Mouse (Mus musculus) lung, adult 2 months (tissue): Measurements from ENCODE around the gene Stra6l. TPM values are rescaled to one million over a fixed set of nuclear protein-coding genes. Genes with fewer than 3 reads are reported as not detected.

Experiments used
- DNase-seq: peaks from one replicate; pipeline ENCODE4 v3.0.0; 2022
- H3K4me1 ChIP-seq: fragments of 200-500 bp; 2 replicates; pipeline ENCODE4 v1.6.1; 2011; ENCODE audit warnings: low read length; ENCODE audit not compliant: control insufficient read depth, insufficient read depth
- H3K4me3 ChIP-seq: fragments of 200-500 bp; replicated peaks from 2 replicates; pipeline ENCODE3; 2011; ENCODE audit warnings: low read depth, mild to moderate bottlenecking, control low read depth, low read length; ENCODE audit errors: extremely low read depth
- CTCF ChIP-seq: fragments of 200-500 bp; IDR thresholded peaks from 2 replicates; pipeline ENCODE4 v1.5.1; 2011; ENCODE audit warnings: mild to moderate bottlenecking, low read length, control low read depth; ENCODE audit not compliant: insufficient read depth
- POLR2A ChIP-seq: fragments of 200-500 bp; IDR thresholded peaks from 2 replicates; pipeline ENCODE4 v1.6.1; 2011; ENCODE audit warnings: low read depth, mild to moderate bottlenecking, control low read depth, low read length, borderline replicate concordance; ENCODE audit errors: extremely low read depth
- WGBS: fragments of 180-500 bp; shearing (Covaris S2); methylation state at CpG from one replicate; pipeline ENCODE4 v1.1.7; 2018; 5-methylcytosine and 5-hydroxymethylcytosine counted together
- polyA plus RNA-seq: library from polyadenylated mRNA; depleted of rRNA; stranded (reverse); fragments of >200 nt; gene quantifications from 2 replicates; pipeline ENCODE4 v1.2.3, GENCODE M21; 2012; rRNA removed

Stra6l gene
- polyA plus RNA-seq: 0.66 and 1.2 TPM in 2 replicates

DNA sequence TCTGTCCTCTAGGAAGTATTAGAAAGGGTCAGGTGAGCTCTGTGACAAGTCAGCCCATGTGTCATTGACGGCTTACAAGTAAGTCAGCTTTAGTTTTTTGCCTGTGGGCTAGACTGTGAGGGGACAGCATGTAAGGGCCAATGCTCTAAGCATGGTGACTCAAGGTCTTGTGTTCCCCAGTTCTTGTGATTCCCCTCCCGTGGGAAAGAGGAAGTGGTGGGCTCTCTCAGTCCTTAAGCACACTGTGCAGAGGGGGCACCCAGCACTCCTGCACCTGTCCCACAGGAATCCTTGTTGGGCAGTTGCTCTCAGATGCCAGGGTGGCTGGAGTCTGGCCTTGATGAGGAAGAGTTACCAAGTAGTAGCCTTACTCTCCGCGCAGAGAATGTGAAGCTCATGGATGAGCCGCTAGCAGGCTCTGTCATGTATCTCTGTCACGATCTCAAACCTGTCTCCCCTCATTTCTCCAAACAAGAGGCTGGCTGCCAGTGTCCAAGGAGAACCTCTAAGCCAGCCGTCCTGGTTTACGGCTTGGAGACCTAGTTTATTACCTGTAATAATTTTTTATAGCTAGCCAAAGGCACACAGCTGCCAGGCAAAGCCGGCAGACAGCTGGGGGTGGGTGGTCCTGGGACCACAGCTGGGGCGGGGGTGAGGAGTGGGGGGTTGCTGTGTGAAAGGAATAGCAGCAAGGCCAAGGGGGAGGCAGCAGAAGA is at the start of gene Stra6l:
Gene Stra6l (plus strand): TSS at position 556 of the 716 bp plus-strand sequence.
- DNase-seq: no peak
- no peaks in the 10 kb centered on the region for H3K4me1 ChIP-seq
- no peak within 1 kb of the TSS for H3K4me3 ChIP-seq
- WGBS: 55% methylated on average over 10 of the region's 10 CpGs
- TF ChIP-seq CTCF (no peak), POLR2A (no peak)

DNA sequence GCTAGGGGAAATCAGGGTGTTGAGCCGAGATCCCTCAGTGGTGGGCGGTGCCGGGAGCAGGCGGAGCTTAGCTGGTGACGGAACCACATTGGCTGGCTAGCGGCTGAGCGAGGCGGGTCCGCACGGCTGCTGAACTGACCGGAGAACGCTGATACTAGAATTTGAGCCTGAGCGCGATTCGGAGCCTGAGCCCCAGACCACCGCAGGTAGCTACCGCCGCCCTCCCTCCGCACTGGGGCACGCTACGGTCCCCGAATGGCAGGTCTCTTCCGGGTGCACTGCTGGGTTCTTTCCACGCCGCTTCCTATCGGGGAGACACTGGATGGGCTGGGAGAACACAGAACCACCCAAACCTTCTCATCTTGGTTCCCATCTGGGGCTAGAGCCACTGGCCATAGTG is 49.5 kb upstream of the Stra6l start, which contains the start of gene Aldh1b1:
Gene Aldh1b1 (plus strand): TSS at position 59 of the 400 bp plus-strand sequence.
- Histone ChIP-seq H3K4me1 (peaks cover 2% of the 10 kb centered on the region; the same call in 1 of the 2 replicates), H3K4me3 (peak within 1 kb of the TSS; percentile 62)
- TF ChIP-seq POLR2A (no peak), CTCF (no peak)
- peak; percentile 59 for DNase-seq
- WGBS: 2% methylated on average over 26 of the region's 26 CpGs

DNA sequence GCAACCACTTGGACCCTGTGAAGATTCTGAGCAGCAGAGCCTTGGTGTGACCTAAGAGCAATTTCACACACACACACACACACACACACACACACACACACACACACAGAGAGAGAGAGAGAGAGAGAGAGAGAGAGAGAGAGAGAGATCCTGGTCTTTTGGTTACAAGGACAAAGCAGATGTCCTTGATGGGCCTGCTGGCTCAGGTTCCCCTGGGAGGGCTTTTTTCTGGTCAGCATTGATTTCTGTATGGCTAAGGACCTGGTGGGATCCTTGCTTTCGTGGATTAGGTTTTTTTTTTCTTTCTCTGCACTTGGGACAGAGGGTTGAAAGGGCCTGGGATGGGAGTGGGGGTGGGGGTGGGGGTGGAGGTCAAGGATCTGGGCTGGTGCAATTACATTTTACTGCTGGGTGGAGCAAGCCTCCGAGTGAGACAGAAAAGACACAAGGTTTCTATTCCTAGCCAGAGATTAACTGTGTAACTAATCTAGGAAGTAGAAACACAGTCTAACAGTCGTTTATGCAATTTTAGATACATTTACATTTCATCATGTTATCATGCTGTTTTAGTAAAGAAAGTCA is 48.4 kb upstream of the Stra6l start:
- Histone ChIP-seq H3K4me3 (no peak overlapping the region), H3K4me1 (peaks cover 2% of the 10 kb centered on the region; the same call in 1 of the 2 replicates)
- WGBS: 50% methylated on average over 3 of the region's 3 CpGs
- DNase-seq: no peak
- no peak for TF ChIP-seq CTCF
- TF ChIP-seq POLR2A: no peak

DNA sequence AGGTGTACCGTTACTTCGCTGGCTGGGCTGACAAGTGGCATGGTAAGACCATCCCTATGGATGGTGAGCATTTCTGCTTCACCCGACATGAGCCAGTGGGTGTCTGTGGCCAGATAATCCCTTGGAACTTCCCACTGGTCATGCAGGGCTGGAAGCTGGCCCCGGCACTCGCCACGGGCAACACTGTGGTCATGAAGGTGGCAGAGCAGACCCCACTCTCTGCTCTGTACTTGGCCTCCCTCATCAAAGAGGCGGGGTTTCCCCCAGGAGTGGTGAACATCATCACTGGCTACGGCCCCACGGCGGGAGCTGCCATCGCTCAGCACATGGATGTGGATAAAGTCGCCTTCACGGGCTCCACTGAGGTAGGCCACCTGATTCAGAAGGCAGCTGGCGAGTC is 45.6 kb upstream of the Stra6l start:
- no peak for DNase-seq
- peaks cover 2% of the 10 kb centered on the region; the same call in 1 of the 2 replicates for H3K4me1 ChIP-seq
- WGBS: 95% methylated on average over 14 of the region's 14 CpGs
- TF ChIP-seq CTCF (no peak), POLR2A (no peak)
- H3K4me3 ChIP-seq: no peak overlapping the region

DNA sequence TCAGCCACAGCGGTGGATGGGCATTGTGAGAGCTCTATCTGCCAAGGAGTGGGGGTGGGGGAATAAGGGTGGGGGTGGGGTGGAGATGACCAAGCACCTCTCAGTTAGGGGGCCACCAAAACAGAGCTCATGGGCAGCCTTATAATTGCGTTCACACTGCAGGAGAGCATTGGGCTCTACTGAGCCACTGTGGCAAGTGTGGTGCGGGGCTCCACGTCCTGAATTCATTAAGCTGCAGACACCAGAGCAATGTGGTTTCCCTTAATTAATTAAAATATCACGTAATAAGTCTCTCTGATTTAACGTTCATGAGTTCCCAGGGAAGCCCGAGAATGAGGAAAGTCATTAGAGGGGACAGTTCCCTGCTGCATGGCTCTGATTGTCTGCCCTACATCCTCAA is 40.4 kb upstream of the Stra6l start:
- Histone ChIP-seq H3K4me3 (no peak overlapping the region), H3K4me1 (no peaks in the 10 kb centered on the region)
- TF ChIP-seq POLR2A (no peak), CTCF (no peak)
- WGBS: 57% methylated on average over 7 of the region's 7 CpGs
- DNase-seq: no peak

DNA sequence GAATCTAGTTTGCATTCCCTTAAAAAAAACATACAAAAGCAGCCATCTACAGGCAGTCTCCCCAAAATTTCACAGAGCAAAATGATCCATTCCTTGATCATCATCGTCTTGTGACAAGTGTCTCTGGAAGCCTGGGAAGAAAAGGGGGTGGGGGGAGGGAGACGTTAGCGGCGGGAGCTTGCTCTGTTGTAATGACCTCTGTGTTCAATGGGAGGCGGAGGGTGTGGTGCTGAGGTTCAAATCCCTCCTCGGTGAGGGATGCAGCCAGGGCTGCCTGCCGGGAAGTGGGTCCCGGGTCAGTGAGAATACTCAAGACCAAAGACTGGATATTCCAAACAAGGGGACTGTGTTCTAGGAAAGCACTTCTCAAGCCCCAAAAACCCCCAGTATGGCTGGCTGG is 37.2 kb upstream of the Stra6l start:
- TF ChIP-seq CTCF: no peak
- TF ChIP-seq POLR2A: no peak
- Histone ChIP-seq H3K4me1 (no peaks in the 10 kb centered on the region), H3K4me3 (no peak overlapping the region)
- 28% methylated on average over 8 of the region's 8 CpGs for WGBS
- no peak for DNase-seq

DNA sequence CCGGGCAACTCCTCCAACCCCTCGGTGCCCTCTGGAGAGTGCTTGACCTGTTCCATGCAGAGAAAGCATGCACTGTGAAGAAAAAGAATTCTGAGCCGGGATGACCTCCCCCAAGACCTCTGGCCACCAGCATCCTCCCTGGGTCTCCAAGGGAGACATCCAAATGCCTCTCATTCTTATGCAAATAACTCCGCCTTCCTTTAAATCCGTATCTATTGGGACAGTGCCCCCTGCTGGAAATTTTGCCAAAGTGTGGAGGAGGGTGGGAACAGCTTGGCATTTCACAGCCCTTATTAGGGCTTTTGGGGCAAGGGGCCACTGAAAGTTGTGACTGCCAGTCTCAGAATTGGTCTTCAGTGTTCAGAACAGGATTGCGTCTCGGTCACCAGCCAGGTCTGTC is 32.9 kb upstream of the Stra6l start:
- 49% methylated on average over 7 of the region's 7 CpGs for WGBS
- TF ChIP-seq POLR2A: no peak
- 0 out of 2 replicates have a peak, but pooled peaks have one; percentile 0 for TF ChIP-seq CTCF
- peak; percentile 19 for DNase-seq
- H3K4me1 ChIP-seq: no peaks in the 10 kb centered on the region
- no peak overlapping the region for H3K4me3 ChIP-seq

DNA sequence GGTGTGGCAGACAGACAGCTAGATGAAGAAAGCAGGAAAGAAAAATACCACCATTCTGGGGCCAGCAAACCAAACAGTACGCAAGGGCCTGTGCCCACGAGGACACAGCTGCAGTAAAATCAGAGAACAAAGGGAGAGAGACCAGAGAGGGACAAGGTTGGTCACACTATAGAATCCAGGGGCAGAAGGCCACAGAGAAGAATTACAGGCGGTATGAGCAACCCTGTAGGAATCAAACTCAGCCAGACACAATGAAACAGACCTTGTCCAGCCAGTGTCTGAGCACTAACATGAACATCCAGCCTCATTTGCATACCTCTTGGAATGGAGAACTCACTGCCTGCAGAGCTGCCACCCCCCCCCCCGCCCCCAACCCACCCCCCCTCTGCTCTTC is 29.7 kb upstream of the Stra6l start:
- Histone ChIP-seq H3K4me1 (no peaks in the 10 kb centered on the region), H3K4me3 (no peak overlapping the region)
- WGBS: 36% methylated on average over 4 of the region's 4 CpGs
- TF ChIP-seq POLR2A: no peak
- TF ChIP-seq CTCF: no peak
- no peak for DNase-seq

DNA sequence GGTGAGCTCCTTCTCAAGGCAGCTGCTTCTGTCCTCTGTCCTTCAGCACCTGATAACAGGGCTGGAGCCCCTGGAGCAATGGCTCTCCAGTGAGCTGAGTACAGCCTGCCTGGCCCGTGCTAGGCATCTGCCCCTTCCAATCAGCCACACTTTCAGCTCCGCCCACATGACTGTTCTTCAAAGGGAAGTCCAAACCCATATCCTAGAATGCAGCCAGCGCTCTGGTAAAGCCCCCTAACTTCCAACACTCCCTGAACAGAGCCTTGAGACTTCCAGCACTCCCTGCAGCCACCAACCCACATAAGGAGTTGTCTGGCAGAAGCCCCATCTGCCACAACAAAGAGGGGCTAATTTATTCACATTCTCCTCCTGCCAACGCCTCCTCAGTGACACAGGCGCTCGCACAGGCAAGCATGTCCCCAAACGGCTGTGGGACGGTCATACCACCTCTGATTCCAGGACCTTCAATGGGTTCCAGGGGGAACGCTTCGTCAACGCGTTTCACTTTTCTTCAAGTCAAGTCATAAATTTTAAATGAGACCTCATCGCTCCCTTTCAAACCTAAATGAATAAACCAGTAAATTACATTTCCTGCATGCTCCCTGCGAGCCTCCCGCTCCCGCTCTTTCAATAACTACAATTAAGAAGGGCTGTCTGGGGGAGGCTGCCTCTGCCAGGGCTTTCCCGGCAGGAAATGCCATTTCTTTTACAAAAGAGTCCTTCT is 29.1 kb upstream of the Stra6l start:
- H3K4me3 ChIP-seq: no peak overlapping the region
- 2% methylated on average over 17 of the region's 17 CpGs for WGBS
- H3K4me1 ChIP-seq: no peaks in the 10 kb centered on the region
- TF ChIP-seq CTCF (no peak), POLR2A (no peak)
- peak; percentile 5 for DNase-seq

DNA sequence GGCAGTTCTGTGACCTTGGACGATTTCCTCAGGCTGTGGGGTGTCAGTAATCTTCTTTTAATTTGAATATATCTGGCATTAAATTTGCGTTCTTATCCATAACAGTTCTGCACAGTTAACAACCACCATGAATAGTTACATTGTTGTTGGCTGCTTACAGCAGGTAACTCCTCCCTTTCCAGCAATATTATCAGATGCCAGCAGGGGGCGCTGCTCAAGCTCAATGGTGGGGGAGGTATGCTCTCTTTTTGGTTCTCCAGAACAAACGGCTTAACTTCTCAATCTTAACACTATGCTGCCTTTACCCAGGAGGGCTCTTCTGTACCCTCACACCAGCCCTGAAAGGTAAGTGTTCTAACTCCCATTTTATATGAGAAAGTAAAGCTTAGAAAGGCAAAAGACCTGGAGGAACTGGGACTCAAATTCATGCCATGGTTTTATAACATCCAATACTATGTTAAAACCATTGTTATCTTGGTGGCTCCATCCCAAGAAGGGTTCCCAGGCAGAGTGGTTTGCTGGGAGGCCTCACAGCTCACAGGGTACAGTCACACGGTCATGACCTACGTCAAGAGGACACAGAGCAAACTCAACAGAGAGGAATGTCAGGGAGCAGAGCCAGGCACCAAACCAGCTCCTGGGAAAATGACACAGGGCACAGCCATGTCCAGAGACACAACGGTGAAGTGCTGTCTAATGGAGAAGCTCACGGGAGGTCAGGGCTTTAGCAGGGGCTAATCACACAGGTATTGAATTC is 28.2 kb upstream of the Stra6l start:
- H3K4me3 ChIP-seq: no peak overlapping the region
- H3K4me1 ChIP-seq: no peaks in the 10 kb centered on the region
- 35% methylated on average over 8 of the region's 8 CpGs for WGBS
- TF ChIP-seq POLR2A (no peak), CTCF (peak; percentile 66)
- DNase-seq: peak; percentile 46
